Mouse (Mus musculus): Measurements from ENCODE around the gene Cbr1. TPM values are rescaled to one million over a fixed set of nuclear protein-coding genes. Genes with fewer than 3 reads are reported as not detected.

The Cbr1 gene
- total RNA-seq, 2 experiments from 2014 or later: 19.3 to 24.6 TPM

Other genes with a start within 250 kb of the Cbr1 start
- gene Setd4, start 1.8 kb upstream of the Cbr1 start, total RNA-seq (2021): 1 to 10 TPM; 1.0 to 1.4 TPM
- gene Gm5678, start 22.2 kb downstream of the Cbr1 start, total RNA-seq (2021): 1 to 10 TPM in 1 of 2 experiments, under 1 TPM in 1; 0.69 to 1.5 TPM
- gene Cbr3, start 77.4 kb downstream of the Cbr1 start, total RNA-seq (2021): 1 to 10 TPM; 1.3 to 1.8 TPM
- gene Dop1b, start 106.1 kb downstream of the Cbr1 start, total RNA-seq (2021): 10 to 100 TPM; 36.7 to 38.3 TPM
- gene Morc3, start 226.3 kb downstream of the Cbr1 start, total RNA-seq (2021): 10 to 100 TPM in 1 of 2 experiments, 1 to 10 TPM in 1; 7.7 to 10.3 TPM

All from gastrocnemius, postnatal 36 days (tissue).